Mouse (Mus musculus) frontal cortex, postnatal 10 days (tissue): ENCODE results near the gene Rpl37.

Experiments used
- DNase-seq, 2 experiments: peaks; one replicate each; pipeline ENCODE4 v3.0.0; 2022; ENCODE audit warnings: low spot score in 2 of 2, mixed read lengths in 1 of 2

Gene Rpl37

GRCm38 (mm10) chr15:5152171-5152570 lies 35.7 kb downstream of the Rpl37 start:
- DNase-seq: no peak

- DNase-seq: no peak
Observed at GRCm38 (mm10) chr15:5154621-5155020, 38.2 kb downstream of the Rpl37 start.

- DNase-seq: no peak
Observed at GRCm38 (mm10) chr15:5155093-5155492, 38.6 kb downstream of the Rpl37 start.

- DNase-seq: no peak
Observed at GRCm38 (mm10) chr15:5156355-5156754, 39.9 kb downstream of the Rpl37 start.

- no peak for DNase-seq
Observed at GRCm38 (mm10) chr15:5157386-5157785, 40.9 kb downstream of the Rpl37 start.

GRCm38 (mm10) chr15:5158827-5159226 lies 42.4 kb downstream of the Rpl37 start:
- DNase-seq: no peak

GRCm38 (mm10) chr15:5165121-5165773 lies 48.8 kb downstream of the Rpl37 start:
- DNase-seq: no peak
